Mouse (Mus musculus): ENCODE data around the gene Efna2.

GRCm38 (mm10) chr10:80139439-80139775 is 39.9 kb upstream of the Efna2 start:
- TF ChIP-seq CTCF (IDR thresholded peaks at IDR 0.05; ENCODE audit: low read depth, low read length) (no peak), POLR2A (IDR thresholded peaks at IDR 0.05; ENCODE audit: borderline replicate concordance, low read depth, low read length) (no peak)
